Mouse (Mus musculus): ENCODE results near the gene Sit1.

- TF ChIP-seq GATA1 (IDR thresholded peaks at IDR 0.05; ENCODE audit: borderline replicate concordance, low read length) (no peak), FLI1 (IDR thresholded peaks at IDR 0.05; ENCODE audit: low read length) (no peak)
Measured at GRCm38 (mm10) chr4:43454041-43454836, 29.3 kb downstream of the Sit1 start, which contains the start of gene Cd72.

All from megakaryocyte, embryonic 14.5 days (primary cell).